Mouse (Mus musculus): ENCODE data around the gene Nhsl2.

GRCm38 (mm10) chrX:101935291-101935840 is 86.2 kb downstream of the Nhsl2 start:
- no peak for TF ChIP-seq CTCF (IDR thresholded peaks at IDR 0.05; ENCODE audit: low read depth)
- no peak for TF ChIP-seq EP300 (IDR thresholded peaks at IDR 0.05; ENCODE audit: low read depth)

Measured in liver, postnatal 0 days (tissue).